Mouse (Mus musculus) liver, adult 2 months (tissue): ENCODE data around the gene Taf1c.

Source experiments
- CTCF ChIP-seq: fragments of 200-500 bp; IDR thresholded peaks from 2 replicates; pipeline ENCODE4 v1.5.1; 2011; ENCODE audit warnings: low read depth, low read length, control low read depth
- POLR2A ChIP-seq: fragments of 200-500 bp; IDR thresholded peaks from 2 replicates; pipeline ENCODE4 v1.6.1; 2011; ENCODE audit warnings: low read length, control low read depth; ENCODE audit not compliant: insufficient read depth; ENCODE audit errors: extremely low read depth

GRCm38 (mm10) chr8:119580441-119581161, 24.4 kb downstream of the Taf1c start:
- TF ChIP-seq CTCF, result no peak
- no peak for TF ChIP-seq POLR2A
